Mouse (Mus musculus) bone marrow, adult 2 months (tissue): ENCODE results near the gene Celf5.

Experiments used
- CTCF ChIP-seq: fragments of 200-500 bp; IDR thresholded peaks from 2 replicates; pipeline ENCODE4 v1.5.1; 2011; ENCODE audit warnings: low read length, control low read depth; ENCODE audit not compliant: control insufficient read depth, insufficient read depth
- POLR2A ChIP-seq: fragments of 200-500 bp; IDR thresholded peaks from 2 replicates; pipeline ENCODE4 v1.6.1; 2011; ENCODE audit warnings: low read depth, mild to moderate bottlenecking, control low read depth, low read length, borderline replicate concordance; ENCODE audit not compliant: control insufficient read depth

DNA sequence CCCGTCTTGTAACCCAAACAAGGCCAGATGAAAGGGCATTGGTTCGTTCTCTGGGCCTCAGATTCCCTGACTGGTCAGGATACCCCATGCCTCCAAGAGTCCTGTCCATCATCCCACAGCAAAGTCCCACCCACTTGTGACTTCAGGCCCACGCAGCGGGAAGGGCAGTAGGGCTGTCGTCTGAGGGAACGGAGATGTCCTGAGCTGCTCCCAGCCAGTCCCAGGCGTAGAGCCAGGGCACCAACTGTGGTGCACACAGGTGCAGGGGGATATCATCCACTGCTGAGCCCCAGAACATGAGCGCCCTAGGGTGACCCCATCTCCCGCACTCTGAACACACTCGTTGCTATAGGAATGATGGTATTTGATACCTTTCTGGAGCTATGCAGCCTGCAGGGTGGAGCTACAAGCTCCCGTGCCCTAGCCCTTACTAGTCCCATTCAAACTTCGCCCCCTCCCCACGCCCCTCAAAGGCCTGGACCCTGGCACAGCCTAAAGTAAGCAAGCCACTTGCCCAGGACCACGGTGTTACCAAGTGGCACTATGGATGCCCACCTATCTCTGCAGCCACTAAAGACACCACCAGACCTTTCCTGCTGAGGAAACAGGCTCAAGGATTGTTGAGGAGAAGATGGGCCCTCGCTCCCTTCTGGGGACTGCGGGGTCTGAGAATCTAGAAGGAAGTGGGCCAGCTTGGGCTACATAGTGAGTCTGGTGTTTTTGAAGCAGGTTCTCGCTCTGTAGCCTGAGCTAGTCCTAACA, 66.8 kb downstream of the Celf5 start:
- TF ChIP-seq CTCF = no peak
- TF ChIP-seq POLR2A = no peak
